Comparison of ENCODE assay signal across 8 mouse cellular contexts in genomic region chr5:142816031-142816810, GRCm38 (mm10). TPM values are rescaled to one million over a fixed set of nuclear protein-coding genes. Genes with fewer than 3 reads are reported as not detected.
DNase-seq lines count a peak whose midpoint lies in the region; ATAC-seq and TF ChIP-seq lines count a peak whose summit lies in the region.

No protein-coding gene starts in this region.

- H3K27me3 ChIP-seq in heart, embryonic 11.5 days (ENCODE audit: control insufficient read depth, insufficient read depth, low read length): no peaks in the 10 kb centered on the region
- H3K27me3 ChIP-seq in liver, embryonic 14.5 days (ENCODE audit: control insufficient read depth, insufficient read depth, low read length): peaks cover 97% of the 10 kb centered on the region
- no peaks in the 10 kb centered on the region for H3K27me3 ChIP-seq in neural tube, embryonic 11.5 days (ENCODE audit: control insufficient read depth, insufficient read depth, low read length)

- no peak for TF ChIP-seq EP300 in liver, embryonic 14.5 days (IDR thresholded peaks at IDR 0.05; ENCODE audit: low read depth)

- under 1% methylated on average over 39 of the region's 39 CpGs for WGBS in heart, embryonic 11.5 days (ENCODE audit: insufficient replicate concordance)
- under 1% methylated on average over 39 of the region's 39 CpGs for WGBS in liver, embryonic 14.5 days (ENCODE audit: insufficient replicate concordance)
- WGBS in neural tube, embryonic 11.5 days: under 1% methylated on average over 39 of the region's 39 CpGs

- peak overlapping the region; percentile 97 for H3K4me3 ChIP-seq in heart, embryonic 11.5 days (ENCODE audit: low read depth, low read length)
- H3K4me3 ChIP-seq in liver, embryonic 14.5 days (ENCODE audit: insufficient read depth in 1 of 2, low read depth in 2 of 2, low read length in 2 of 2): peak overlapping the region; percentile 59 to 67
- H3K4me3 ChIP-seq in neural tube, embryonic 11.5 days (ENCODE audit: low read depth, low read length): peak overlapping the region; percentile 98

- H3K4me2 ChIP-seq in heart, embryonic 11.5 days: peak overlapping the region; percentile 99
- peak overlapping the region; percentile 71 for H3K4me2 ChIP-seq in liver, embryonic 14.5 days (ENCODE audit: low read depth)
- peak overlapping the region; percentile 96 for H3K4me2 ChIP-seq in neural tube, embryonic 11.5 days (ENCODE audit: low read depth)

- no peaks in the 10 kb centered on the region for H3K9me3 ChIP-seq in heart, embryonic 11.5 days (replicated peaks; ENCODE audit: control insufficient read depth, low read length)
- no peaks in the 10 kb centered on the region for H3K9me3 ChIP-seq in liver, embryonic 14.5 days (ENCODE audit: control insufficient read depth, low read length)
- H3K9me3 ChIP-seq in neural tube, embryonic 11.5 days (ENCODE audit: control insufficient read depth, low read length): no peaks in the 10 kb centered on the region

- peak overlapping the region; percentile 100 for H3K27ac ChIP-seq in heart, embryonic 11.5 days (ENCODE audit: low read depth, low read length)
- H3K27ac ChIP-seq in liver, embryonic 14.5 days: peak overlapping the region; percentile 61
- H3K27ac ChIP-seq in neural tube, embryonic 11.5 days (ENCODE audit: low read depth, low read length): peak overlapping the region; percentile 100

- DNase-seq in thymus, postnatal 4 days: peak; percentile 41
- no peak for DNase-seq in thymus, postnatal 10 days (ENCODE audit: low spot score in 2 of 2)
- peak; percentile 69 for DNase-seq in embryo, embryonic 9.5 days (ENCODE audit: extremely low spot score)
- peak; percentile 58 for DNase-seq in kidney, adult 9 months
- DNase-seq in liver, embryonic 14.5 days (ENCODE audit: low read depth in 3 of 3, low spot score in 3 of 3): no peak
- peak; percentile 54 for DNase-seq in neural tube, embryonic 11.5 days (ENCODE audit: low spot score)
- peak; percentile 33 to 66 for DNase-seq in urinary bladder, postnatal 4 days (ENCODE audit: low spot score in 2 of 2)

- peaks cover 24% of the 10 kb centered on the region for H3K4me1 ChIP-seq in heart, embryonic 11.5 days (ENCODE audit: control insufficient read depth, insufficient read depth, low read length)
- peaks cover 0 to 10% of the 10 kb centered on the region in 2 experiments; a peak in 3 of 4 replicates for H3K4me1 ChIP-seq in liver, embryonic 14.5 days (replicated peaks; ENCODE audit: control insufficient read depth in 2 of 2, insufficient read depth in 2 of 2, low read length in 1 of 2)
- H3K4me1 ChIP-seq in neural tube, embryonic 11.5 days (ENCODE audit: control insufficient read depth, insufficient read depth, low read length): peaks cover 18% of the 10 kb centered on the region

- no peak for TF ChIP-seq CTCF in liver, embryonic 14.5 days (IDR thresholded peaks at IDR 0.05; ENCODE audit: low read depth)

- H3K36me3 ChIP-seq in heart, embryonic 11.5 days (ENCODE audit: control insufficient read depth, insufficient read depth, low read length): peaks cover 5% of the 10 kb centered on the region; the same call in 1 of the 2 replicates
- no peaks in the 10 kb centered on the region for H3K36me3 ChIP-seq in liver, embryonic 14.5 days (replicated peaks; ENCODE audit: control insufficient read depth, insufficient read depth, low read depth)
- no peaks in the 10 kb centered on the region for H3K36me3 ChIP-seq in neural tube, embryonic 11.5 days (ENCODE audit: control insufficient read depth, insufficient read depth, low read length)

- ATAC-seq in heart, embryonic 11.5 days (replicated peaks; ENCODE audit: insufficient number of reproducible peaks, low FRiP score, low TSS enrichment): no peak
- no peak for ATAC-seq in liver, embryonic 14.5 days (ENCODE audit: insufficient read depth)
- ATAC-seq in neural tube, embryonic 11.5 days (ENCODE audit: insufficient read depth, low FRiP score, low TSS enrichment): no peak

- peak overlapping the region; percentile 100 for H3K9ac ChIP-seq in heart, embryonic 11.5 days (ENCODE audit: low read depth, low read length)
- peak overlapping the region; percentile 69 for H3K9ac ChIP-seq in liver, embryonic 14.5 days (replicated peaks)
- peak overlapping the region; percentile 100 for H3K9ac ChIP-seq in neural tube, embryonic 11.5 days (ENCODE audit: low read length)

RNA-seq across cellular contexts. Expression of gene Tnrc18, which starts 1.2 kb away (rescaled TPM):
- 23.5 and 24.4 TPM in 2 replicates for polyA plus RNA-seq in heart, embryonic 11.5 days (2014; fragmentation: Nextera tagmentation; extraction: Ambion mirVana)
- polyA plus RNA-seq in liver, embryonic 14.5 days (2012; rRNA removed): 2.3 and 2.8 TPM in 2 replicates
- 2.9 and 3.4 TPM in 2 replicates for polyA plus RNA-seq in liver, embryonic 14.5 days (2014; fragmentation: Nextera tagmentation; extraction: Ambion mirVana)
- 32.5 and 34.7 TPM in 2 replicates for polyA plus RNA-seq in neural tube, embryonic 11.5 days (2014; fragmentation: Nextera tagmentation; extraction: Ambion mirVana)

Comparison
In these comparisons a context has a peak if more than half of its experiments do, and no peak if none do; other contexts are left out.
1. DNase-seq: peak in thymus, postnatal 4 days (single experiment), embryo, embryonic 9.5 days (single experiment), kidney, adult 9 months (single experiment), neural tube, embryonic 11.5 days (single experiment) and urinary bladder, postnatal 4 days (2 of 2); none in thymus, postnatal 10 days (0 of 2) and liver, embryonic 14.5 days (0 of 3).
2. Peak in every context shown above with its lines, with median percentiles within 50 percentile points of each other: H3K27ac ChIP-seq, H3K4me2 ChIP-seq, H3K4me3 ChIP-seq and H3K9ac ChIP-seq.